Mouse (Mus musculus) ovary, postnatal 36 days (tissue): ENCODE results near the gene Slc17a7.
"Not testable (repeated sequence)": the region's sequence is repeated elsewhere in the genome, so short reads cannot be mapped to it uniquely, and the experiment has no call there.

Experiments
- DNase-seq: peaks from one replicate; pipeline ENCODE4 v3.0.0; 2022; ENCODE audit warnings: low spot score, mixed read lengths

Gene Slc17a7

GRCm38 (mm10) chr7:45154096-45154992 lies 9.4 kb upstream of the Slc17a7 start, which contains the start of the genes Pih1d1 and Aldh16a1:
Pih1d1 (plus strand) TSS chr7:45154303.
Aldh16a1 (minus strand) TSS chr7:45154584.
- peak; percentile 98 for DNase-seq

GRCm38 (mm10) chr7:45154993-45155514 lies 8.7 kb upstream of the Slc17a7 start:
- DNase-seq, result peak; percentile 56

GRCm38 (mm10) chr7:45155590-45155989 lies 8.2 kb upstream of the Slc17a7 start:
- no peak for DNase-seq

GRCm38 (mm10) chr7:45156206-45156605 lies 7.5 kb upstream of the Slc17a7 start:
- no peak for DNase-seq

GRCm38 (mm10) chr7:45157459-45157858 lies 6.3 kb upstream of the Slc17a7 start:
- no peak for DNase-seq

GRCm38 (mm10) chr7:45158991-45159390 lies 4.8 kb upstream of the Slc17a7 start:
- DNase-seq, result no peak

GRCm38 (mm10) chr7:45160316-45160800 lies 3.4 kb upstream of the Slc17a7 start:
- no peak for DNase-seq

GRCm38 (mm10) chr7:45160866-45161265 lies 2.9 kb upstream of the Slc17a7 start:
- DNase-seq, result no peak

GRCm38 (mm10) chr7:45161612-45162473 lies 1.9 kb upstream of the Slc17a7 start:
- peak; percentile 89 for DNase-seq

- DNase-seq, result no peak
Observed at GRCm38 (mm10) chr7:45162551-45162950, 1.2 kb upstream of the Slc17a7 start.

GRCm38 (mm10) chr7:45162996-45163615 lies 643 bp upstream of the Slc17a7 start:
- DNase-seq, result no peak

- no peak for DNase-seq
Observed at GRCm38 (mm10) chr7:45164833-45165232, 1.1 kb downstream of the Slc17a7 start.

GRCm38 (mm10) chr7:45165701-45166100 lies 2.0 kb downstream of the Slc17a7 start:
- DNase-seq, result no peak

GRCm38 (mm10) chr7:45166950-45167401 lies 3.2 kb downstream of the Slc17a7 start:
- no peak for DNase-seq

- DNase-seq, result no peak
Observed at GRCm38 (mm10) chr7:45167761-45168445, 4.2 kb downstream of the Slc17a7 start.

- DNase-seq, result no peak
Observed at GRCm38 (mm10) chr7:45168656-45169055, 4.9 kb downstream of the Slc17a7 start.

- no peak for DNase-seq
Observed at GRCm38 (mm10) chr7:45169495-45169894, 5.7 kb downstream of the Slc17a7 start.

GRCm38 (mm10) chr7:45172974-45173373 lies 9.2 kb downstream of the Slc17a7 start:
- no peak for DNase-seq

- DNase-seq, result not testable (repeated sequence)
Observed at GRCm38 (mm10) chr7:45173772-45174171, 10.0 kb downstream of the Slc17a7 start.

GRCm38 (mm10) chr7:45174567-45175280 lies 11.0 kb downstream of the Slc17a7 start:
- DNase-seq, result no peak
